Mouse (Mus musculus) heart, embryonic 10.5 days (tissue): ENCODE measurements at regions not wholly inside any gene's neighbourhood (a gene's known extent, or its start where the extent isn't known, plus 50 kb on each side); places are given as distances from the start of the nearest gene placed in this dataset.

Source experiments
- DNase-seq: peaks from one replicate; pipeline ENCODE4 v3.0.0-alpha.2; 2017; ENCODE audit warnings: low spot score
- H3K27ac ChIP-seq: fragments of 300-500 bp; sonication (generic); 2 replicates; pipeline ENCODE4 v1.5.1; 2016; ENCODE audit warnings: mild to moderate bottlenecking
- H3K27me3 ChIP-seq: fragments of 300-500 bp; sonication (generic); 2 replicates; pipeline ENCODE4 v1.6.1; 2016; ENCODE audit warnings: mild to moderate bottlenecking; ENCODE audit not compliant: poor library complexity, insufficient read depth, severe bottlenecking
- H3K36me3 ChIP-seq: fragments of 300-500 bp; sonication (generic); 2 replicates; pipeline ENCODE4 v1.6.1; 2016; ENCODE audit warnings: mild to moderate bottlenecking, moderate library complexity
- H3K4me1 ChIP-seq: fragments of 300-500 bp; sonication (generic); 2 replicates; pipeline ENCODE4 v1.6.1; 2016; ENCODE audit warnings: mild to moderate bottlenecking
- H3K4me3 ChIP-seq: fragments of 300-500 bp; sonication (generic); 2 replicates; pipeline ENCODE4 v1.5.1; 2016; ENCODE audit warnings: mild to moderate bottlenecking, moderate library complexity
- H3K9me3 ChIP-seq: fragments of 300-500 bp; sonication (generic); 2 replicates; pipeline ENCODE4 v1.6.1; 2016; ENCODE audit warnings: mild to moderate bottlenecking, moderate library complexity
- WGBS: fragments of 180-500 bp; shearing (Covaris S2); methylation state at CpG from one replicate; pipeline ENCODE4 v1.1.7; 2016; 5-methylcytosine and 5-hydroxymethylcytosine counted together

GRCm38 (mm10) chr8:36376579-36377350 is 611.2 kb downstream of the Gm19410 start:
- Histone ChIP-seq H3K36me3 (no peaks in the 10 kb centered on the region), H3K27ac (no peak overlapping the region; the same call in 1 of the 2 replicates), H3K9me3 (no peaks in the 10 kb centered on the region), H3K4me1 (peaks cover 15% of the 10 kb centered on the region), H3K27me3 (no peaks in the 10 kb centered on the region), H3K4me3 (no peak overlapping the region)
- 42% methylated on average over 5 of the region's 5 CpGs for WGBS
- no peak for DNase-seq

- Histone ChIP-seq H3K9me3 (no peaks in the 10 kb centered on the region), H3K36me3 (no peaks in the 10 kb centered on the region), H3K27ac (no peak overlapping the region; the same call in 1 of the 2 replicates), H3K4me1 (peaks cover 9% of the 10 kb centered on the region), H3K27me3 (no peaks in the 10 kb centered on the region), H3K4me3 (no peak overlapping the region; the same call in 1 of the 2 replicates)
- DNase-seq = peak; percentile 77
- 40% methylated on average over 9 of the region's 9 CpGs for WGBS
Measured at GRCm38 (mm10) chr8:36394487-36394886, 598.9 kb upstream of the AI429214 start.

- no peak overlapping the region for H3K27ac ChIP-seq
- no peak overlapping the region for H3K4me3 ChIP-seq
- peaks cover 9% of the 10 kb centered on the region for H3K4me1 ChIP-seq
- no peaks in the 10 kb centered on the region for H3K27me3 ChIP-seq
- no peak for DNase-seq
- no peaks in the 10 kb centered on the region for H3K9me3 ChIP-seq
- 75% methylated on average over 1 of the region's 1 CpGs for WGBS
- no peaks in the 10 kb centered on the region for H3K36me3 ChIP-seq
Measured at GRCm38 (mm10) chr8:36396493-36396892, 596.9 kb upstream of the AI429214 start.

GRCm38 (mm10) chr8:36406706-36407105 is 586.7 kb upstream of the AI429214 start:
- 81% methylated on average over 2 of the region's 2 CpGs for WGBS
- Histone ChIP-seq H3K4me1 (peaks cover 2% of the 10 kb centered on the region), H3K27ac (no peak overlapping the region), H3K36me3 (no peaks in the 10 kb centered on the region), H3K4me3 (no peak overlapping the region), H3K27me3 (no peaks in the 10 kb centered on the region), H3K9me3 (no peaks in the 10 kb centered on the region)
- DNase-seq = no peak
